Mouse (Mus musculus): ENCODE measurements at regions not wholly inside any gene's neighbourhood (a gene's known extent, or its start where the extent isn't known, plus 50 kb on each side); places are given as distances from the start of the nearest gene placed in this dataset.

- no peak for TF ChIP-seq ZC3H11A (IDR thresholded peaks at IDR 0.05; ENCODE audit: borderline replicate concordance, low read depth, low read length)
- TF ChIP-seq CHD2 (IDR thresholded peaks at IDR 0.05; ENCODE audit: low read depth, low read length), result no peak
Measured at GRCm38 (mm10) chr5:111644788-111645187, 88.9 kb upstream of the Gm26897 start.

Measured in ES-E14 (cell line).